Mouse (Mus musculus) kidney, adult 2 months (tissue): Measurements from ENCODE around the gene Nhsl2. TPM values are rescaled to one million over a fixed set of nuclear protein-coding genes. Genes with fewer than 3 reads are reported as not detected.

ENCODE experiments used
- DNase-seq: peaks from one replicate; pipeline ENCODE4 v3.0.0; 2021
- H3K27ac ChIP-seq: fragments of 200-500 bp; 2 replicates; pipeline ENCODE4 v1.5.1; 2012; ENCODE audit warnings: low read depth, low read length, control low read depth, inconsistent platforms; ENCODE audit not compliant: insufficient read depth
- H3K27me3 ChIP-seq: fragments of 200-500 bp; replicated peaks from 2 replicates; pipeline ENCODE4 v1.6.1; 2012; ENCODE audit warnings: mild to moderate bottlenecking, moderate library complexity, low read length, inconsistent platforms; ENCODE audit not compliant: control insufficient read depth, insufficient read depth
- H3K36me3 ChIP-seq: fragments of 200-500 bp; 2 replicates; pipeline ENCODE4 v1.6.1; 2012; ENCODE audit warnings: mild to moderate bottlenecking, moderate library complexity, low read length, inconsistent platforms; ENCODE audit not compliant: control insufficient read depth, insufficient read depth
- H3K4me1 ChIP-seq: fragments of 200-500 bp; 2 replicates; pipeline ENCODE4 v1.6.1; 2011; ENCODE audit warnings: low read length; ENCODE audit not compliant: control insufficient read depth, insufficient read depth
- H3K4me3 ChIP-seq: fragments of 200-500 bp; 2 replicates; pipeline ENCODE4 v1.5.1; 2011; ENCODE audit warnings: mild to moderate bottlenecking, low read depth, low read length, control low read depth; ENCODE audit not compliant: insufficient read depth
- CTCF ChIP-seq: fragments of 200-500 bp; conservative IDR thresholded peaks from 2 replicates; pipeline ENCODE4 v1.5.1; 2011; ENCODE audit warnings: low read depth, mild to moderate bottlenecking, control low read depth, low read length, moderate library complexity, mixed read lengths; ENCODE audit not compliant: insufficient read depth, insufficient read length
- POLR2A ChIP-seq: fragments of 200-500 bp; IDR thresholded peaks from one replicate; pipeline ENCODE4 v1.6.1; 2011; ENCODE audit warnings: low read depth, low read length, control low read depth
- WGBS: fragments of 180-500 bp; shearing (Covaris S2); methylation state at CpG from one replicate; pipeline ENCODE4 v1.1.7; 2018; 5-methylcytosine and 5-hydroxymethylcytosine counted together
- polyA plus RNA-seq: library from polyadenylated mRNA; depleted of rRNA; stranded (reverse); fragments of >200 nt; gene quantifications from 2 replicates; pipeline ENCODE4 v1.2.3, GENCODE M21; 2012

Nhsl2 gene
- polyA plus RNA-seq, 1 experiment, result 4.0 TPM

DNA sequence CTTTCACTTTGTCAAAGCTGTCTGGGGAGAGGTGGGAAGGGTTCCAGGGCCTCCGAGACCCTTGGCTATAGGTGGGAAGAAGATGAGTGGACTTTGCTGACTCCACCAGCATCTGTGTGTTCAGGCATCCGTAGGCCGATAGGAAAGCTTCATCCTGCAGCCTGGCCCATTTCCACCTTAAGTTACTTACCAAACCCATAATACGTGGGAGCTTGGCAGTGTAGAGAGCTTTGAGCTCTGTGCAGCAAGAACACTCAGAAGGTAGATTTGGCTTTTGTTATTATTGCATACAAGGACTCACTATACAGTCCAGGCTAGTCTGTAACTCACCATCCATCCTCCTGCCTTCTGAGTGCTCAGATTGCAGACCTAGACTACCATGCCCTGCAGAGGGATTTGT lies 112.7 kb downstream of the Nhsl2 start:
- H3K4me3 ChIP-seq, result no peak overlapping the region
- H3K4me1 ChIP-seq, result no peaks in the 10 kb centered on the region
- no peak for DNase-seq
- TF ChIP-seq POLR2A (no peak), CTCF (no peak)
- H3K36me3 ChIP-seq, result no peaks in the 10 kb centered on the region
- H3K27ac ChIP-seq, result no peak overlapping the region
- WGBS, result 86% methylated on average over 4 of the region's 4 CpGs
- H3K27me3 ChIP-seq, result no peaks in the 10 kb centered on the region

DNA sequence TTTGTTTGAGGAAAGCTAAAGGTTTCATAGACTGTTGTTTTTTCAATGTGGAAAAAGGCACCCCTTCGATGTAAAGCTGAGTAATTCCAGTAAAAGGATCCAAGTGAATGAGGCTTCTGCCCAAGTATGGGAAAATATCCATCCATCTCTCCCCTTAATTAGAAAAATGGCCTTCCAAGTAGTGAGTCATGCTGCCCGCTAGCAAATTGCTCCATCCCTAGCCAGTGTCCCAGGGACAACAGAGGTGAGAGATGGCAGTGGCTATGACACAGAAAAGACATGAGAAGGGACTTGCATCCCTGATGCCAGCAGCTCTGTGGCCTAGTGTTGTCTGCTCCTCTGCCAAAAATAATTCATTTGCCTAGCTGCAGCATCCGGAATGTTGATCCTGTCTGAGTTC lies 114.5 kb downstream of the Nhsl2 start:
- no peaks in the 10 kb centered on the region for H3K36me3 ChIP-seq
- no peaks in the 10 kb centered on the region for H3K4me1 ChIP-seq
- H3K27ac ChIP-seq, result no peak overlapping the region
- WGBS, result 77% methylated on average over 3 of the region's 3 CpGs
- H3K4me3 ChIP-seq, result no peak overlapping the region
- DNase-seq, result no peak
- TF ChIP-seq POLR2A (no peak), CTCF (no peak)
- H3K27me3 ChIP-seq, result no peaks in the 10 kb centered on the region

DNA sequence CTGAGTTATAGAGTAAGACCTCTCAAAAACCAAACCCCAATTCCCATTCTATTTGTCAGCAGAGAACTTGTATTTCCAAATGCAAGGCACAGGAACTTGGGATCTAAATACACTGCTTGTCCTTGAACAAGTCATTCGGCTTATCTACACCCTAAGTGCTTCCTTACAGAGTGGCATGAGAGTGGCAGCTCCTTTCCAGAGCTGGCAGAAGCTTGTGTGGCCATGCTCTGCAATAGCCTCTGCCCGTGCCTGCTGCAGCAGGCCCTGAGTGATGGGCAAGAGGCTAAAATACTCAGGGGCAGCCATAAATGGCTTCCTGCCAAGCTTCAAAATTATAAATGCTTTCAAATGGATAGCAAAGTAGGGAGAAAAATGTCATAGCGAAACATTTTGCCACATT lies 123.8 kb downstream of the Nhsl2 start:
- no peak for TF ChIP-seq CTCF
- TF ChIP-seq POLR2A, result no peak
- Histone ChIP-seq H3K4me3 (no peak overlapping the region), H3K4me1 (no peaks in the 10 kb centered on the region), H3K27me3 (no peaks in the 10 kb centered on the region), H3K36me3 (no peaks in the 10 kb centered on the region), H3K27ac (no peak overlapping the region)
- no peak for DNase-seq
- 87% methylated on average over 3 of the region's 3 CpGs for WGBS

DNA sequence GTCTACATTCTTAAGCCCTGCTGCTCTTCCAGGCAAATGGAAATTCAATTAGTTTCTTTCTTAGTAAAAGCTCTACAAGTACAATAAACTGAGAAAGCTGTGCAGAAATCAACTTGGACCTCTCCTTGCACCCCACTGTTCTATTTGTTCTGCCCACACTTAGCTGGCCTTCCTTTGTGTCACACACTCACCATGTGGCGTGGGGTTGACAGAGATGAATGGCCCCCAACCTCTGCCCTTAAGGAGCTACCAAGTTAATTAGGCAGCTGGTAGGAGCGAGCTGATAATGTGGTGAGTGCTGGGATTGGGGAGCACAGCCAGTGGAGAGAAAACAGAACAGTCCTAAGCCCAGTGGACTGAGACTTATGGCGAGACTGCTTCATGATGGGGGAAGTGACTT lies 127.7 kb downstream of the Nhsl2 start:
- Histone ChIP-seq H3K36me3 (no peaks in the 10 kb centered on the region), H3K4me3 (no peak overlapping the region), H3K27me3 (no peaks in the 10 kb centered on the region), H3K4me1 (peaks cover 3% of the 10 kb centered on the region; the same call in 1 of the 2 replicates), H3K27ac (no peak overlapping the region)
- TF ChIP-seq CTCF, result no peak
- TF ChIP-seq POLR2A, result no peak
- DNase-seq, result no peak
- 82% methylated on average over 3 of the region's 3 CpGs for WGBS

DNA sequence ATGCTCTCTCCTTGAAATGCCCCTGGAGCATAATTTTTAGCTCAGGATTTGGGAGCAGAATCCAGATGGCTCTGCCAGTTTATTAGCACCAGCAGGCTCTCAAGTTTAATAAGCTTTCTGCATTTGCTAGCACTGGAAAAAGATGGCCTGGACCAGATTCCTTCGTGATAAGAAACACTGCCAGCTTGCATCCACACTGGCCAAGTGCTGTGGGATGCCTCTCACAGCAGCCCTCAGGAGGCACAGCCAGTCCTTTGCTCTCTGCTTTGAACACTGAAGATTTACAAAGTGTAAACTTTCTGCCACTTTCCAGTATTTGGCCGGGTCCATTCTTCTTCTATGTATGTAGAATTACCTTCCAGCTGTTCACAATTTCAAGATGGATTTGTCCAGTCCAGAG lies 129.7 kb downstream of the Nhsl2 start:
- WGBS, result 45% methylated on average over 2 of the region's 2 CpGs
- Histone ChIP-seq H3K27ac (no peak overlapping the region), H3K4me1 (peaks cover 3% of the 10 kb centered on the region; the same call in 1 of the 2 replicates), H3K36me3 (no peaks in the 10 kb centered on the region), H3K4me3 (no peak overlapping the region), H3K27me3 (no peaks in the 10 kb centered on the region)
- DNase-seq, result no peak
- no peak for TF ChIP-seq CTCF
- no peak for TF ChIP-seq POLR2A

DNA sequence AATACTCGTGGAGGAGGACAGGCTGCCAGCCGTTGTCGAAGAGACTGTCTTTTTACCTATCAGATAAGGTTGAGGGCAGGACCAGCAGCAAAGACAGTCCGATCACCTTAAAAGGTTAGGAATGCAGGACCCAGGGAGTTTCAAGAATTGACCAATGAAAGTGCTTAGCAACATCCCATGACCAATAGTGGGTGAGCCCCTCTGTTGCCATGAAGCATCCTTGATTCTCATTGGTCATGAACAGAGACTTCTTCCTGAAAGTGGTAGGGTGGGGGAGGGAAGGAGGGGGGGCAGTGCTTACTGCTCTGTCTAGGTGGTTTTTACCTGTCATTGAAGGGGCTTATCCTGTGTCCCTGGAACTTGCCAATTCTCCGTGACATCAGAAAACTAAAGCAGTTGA lies 130.1 kb downstream of the Nhsl2 start:
- Histone ChIP-seq H3K27ac (no peak overlapping the region), H3K4me1 (peaks cover 3% of the 10 kb centered on the region; the same call in 1 of the 2 replicates), H3K36me3 (no peaks in the 10 kb centered on the region), H3K27me3 (no peaks in the 10 kb centered on the region), H3K4me3 (no peak overlapping the region)
- TF ChIP-seq CTCF, result no peak
- TF ChIP-seq POLR2A, result no peak
- peak; percentile 2 for DNase-seq
- 45% methylated on average over 5 of the region's 5 CpGs for WGBS

DNA sequence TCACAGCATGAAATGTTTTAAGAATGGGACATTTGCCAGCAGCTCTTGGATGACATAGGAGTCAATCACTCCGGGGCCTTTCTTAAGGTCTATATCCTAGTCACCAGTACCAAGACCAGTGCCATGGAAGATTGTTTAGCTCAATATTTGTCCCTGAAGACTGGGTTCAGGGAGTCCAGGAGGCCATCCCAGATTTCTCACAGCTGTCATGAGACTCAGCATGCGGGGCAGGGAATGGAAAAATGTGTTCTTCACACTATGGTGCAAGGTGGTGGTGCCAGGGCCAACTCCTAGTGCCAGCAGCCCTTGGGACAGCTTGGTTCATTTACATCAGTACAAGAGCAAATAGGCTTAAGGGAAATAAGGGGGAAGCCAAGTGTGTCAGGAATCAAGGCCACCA lies 131.4 kb downstream of the Nhsl2 start:
- 83% methylated on average over 2 of the region's 2 CpGs for WGBS
- H3K27ac ChIP-seq, result no peak overlapping the region
- no peaks in the 10 kb centered on the region for H3K27me3 ChIP-seq

More for the DNA sequence above, 131.4 kb downstream of the Nhsl2 start:
- no peaks in the 10 kb centered on the region for H3K36me3 ChIP-seq
- TF ChIP-seq POLR2A, result no peak
- TF ChIP-seq CTCF, result no peak
- DNase-seq, result no peak
- no peak overlapping the region for H3K4me3 ChIP-seq
- H3K4me1 ChIP-seq, result peaks cover 3% of the 10 kb centered on the region; the same call in 1 of the 2 replicates
